Mouse (Mus musculus) bone marrow, adult 2 months (tissue): Measurements from ENCODE around the gene App. TPM values are rescaled to one million over a fixed set of nuclear protein-coding genes. Genes with fewer than 3 reads are reported as not detected.

ENCODE experiments used
- H3K27ac ChIP-seq: fragments of 200-500 bp; 2 replicates; pipeline ENCODE4 v1.5.1; 2012; ENCODE audit warnings: low read depth, mild to moderate bottlenecking, control low read depth, inconsistent platforms, low read length; ENCODE audit not compliant: control insufficient read depth, poor library complexity, insufficient read depth
- H3K4me1 ChIP-seq: fragments of 200-500 bp; 2 replicates; pipeline ENCODE4 v1.6.1; 2011; ENCODE audit warnings: low read length; ENCODE audit not compliant: control insufficient read depth, insufficient read depth
- H3K4me3 ChIP-seq: fragments of 200-500 bp; replicated peaks from 2 replicates; pipeline ENCODE3; 2011; ENCODE audit warnings: mild to moderate bottlenecking, low read depth, low read length, control low read depth; ENCODE audit not compliant: control insufficient read depth
- CTCF ChIP-seq: fragments of 200-500 bp; IDR thresholded peaks from 2 replicates; pipeline ENCODE4 v1.5.1; 2011; ENCODE audit warnings: low read length, control low read depth; ENCODE audit not compliant: control insufficient read depth, insufficient read depth
- POLR2A ChIP-seq: fragments of 200-500 bp; IDR thresholded peaks from 2 replicates; pipeline ENCODE4 v1.6.1; 2011; ENCODE audit warnings: low read depth, mild to moderate bottlenecking, control low read depth, low read length, borderline replicate concordance; ENCODE audit not compliant: control insufficient read depth
- WGBS: fragments of 180-500 bp; shearing (Covaris S2); methylation state at CpG from one replicate; pipeline ENCODE4 v1.1.7; 2018; 5-methylcytosine and 5-hydroxymethylcytosine counted together
- polyA plus RNA-seq: library from polyadenylated mRNA; stranded (reverse); fragments of >200 nt; gene quantifications from 2 replicates; pipeline ENCODE4 v1.2.4, GENCODE M21; 2011; ENCODE audit warnings: low replicate concordance; ENCODE audit not compliant: missing spikeins, insufficient read depth, insufficient read length

The App gene
- polyA plus RNA-seq, 1 experiment = 31.4 TPM

- Histone ChIP-seq H3K4me3 (no peak overlapping the region), H3K4me1 (peaks cover 2% of the 10 kb centered on the region), H3K27ac (no peak overlapping the region)
- WGBS = 84% methylated on average over 11 of the region's 11 CpGs
- TF ChIP-seq POLR2A (no peak), CTCF (no peak)
These were observed 45.8 kb downstream of the App start for GRCm38 (mm10) chr16:85127661-85128346.

GRCm38 (mm10) chr16:85124649-85125048 is 48.9 kb downstream of the App start:
- no peak for TF ChIP-seq CTCF
- no peak for TF ChIP-seq POLR2A
- no peak overlapping the region for H3K27ac ChIP-seq
- H3K4me1 ChIP-seq = peaks cover 2% of the 10 kb centered on the region
- 64% methylated on average over 4 of the region's 4 CpGs for WGBS
- H3K4me3 ChIP-seq = no peak overlapping the region

- Histone ChIP-seq H3K4me3 (no peak overlapping the region), H3K4me1 (peaks cover 2% of the 10 kb centered on the region), H3K27ac (no peak overlapping the region)
- 61% methylated on average over 5 of the region's 5 CpGs for WGBS
- TF ChIP-seq POLR2A (no peak), CTCF (no peak)
These were observed 51.6 kb downstream of the App start for GRCm38 (mm10) chr16:85121983-85122382.

GRCm38 (mm10) chr16:85118916-85119315 is 54.6 kb downstream of the App start:
- H3K27ac ChIP-seq = no peak overlapping the region

GRCm38 (mm10) chr16:85117541-85117940 is 56.0 kb downstream of the App start:
- TF ChIP-seq POLR2A = no peak
- TF ChIP-seq CTCF = no peak
- WGBS = 70% methylated on average over 1 of the region's 1 CpGs
- H3K4me1 ChIP-seq = no peaks in the 10 kb centered on the region
- H3K4me3 ChIP-seq = no peak overlapping the region
- H3K27ac ChIP-seq = no peak overlapping the region

More at GRCm38 (mm10) chr16:85118916-85119315, 54.6 kb downstream of the App start:
- Histone ChIP-seq H3K4me3 (no peak overlapping the region), H3K4me1 (no peaks in the 10 kb centered on the region)
- no peak for TF ChIP-seq CTCF
- TF ChIP-seq POLR2A = no peak
- 87% methylated on average over 6 of the region's 6 CpGs for WGBS

GRCm38 (mm10) chr16:85115837-85116236 is 57.7 kb downstream of the App start:
- no peaks in the 10 kb centered on the region for H3K4me1 ChIP-seq
- TF ChIP-seq CTCF = no peak
- no peak for TF ChIP-seq POLR2A
- no peak overlapping the region for H3K4me3 ChIP-seq
- WGBS = 87% methylated on average over 5 of the region's 5 CpGs
- no peak overlapping the region for H3K27ac ChIP-seq

- H3K27ac ChIP-seq = no peak overlapping the region
- H3K4me1 ChIP-seq = no peaks in the 10 kb centered on the region
- no peak for TF ChIP-seq POLR2A
- no peak for TF ChIP-seq CTCF
- WGBS = 79% methylated on average over 1 of the region's 1 CpGs
- no peak overlapping the region for H3K4me3 ChIP-seq
These were observed 58.8 kb downstream of the App start for GRCm38 (mm10) chr16:85114742-85115141.

- no peak for TF ChIP-seq CTCF
- no peak for TF ChIP-seq POLR2A
- Histone ChIP-seq H3K4me3 (no peak overlapping the region), H3K27ac (no peak overlapping the region), H3K4me1 (no peaks in the 10 kb centered on the region)
- 21% methylated on average over 2 of the region's 2 CpGs for WGBS
These were observed 59.6 kb downstream of the App start for GRCm38 (mm10) chr16:85113941-85114340.

GRCm38 (mm10) chr16:85112254-85112653 is 61.3 kb downstream of the App start:
- H3K4me3 ChIP-seq = no peak overlapping the region
- TF ChIP-seq CTCF = no peak
- no peak for TF ChIP-seq POLR2A
- WGBS = 63% methylated on average over 2 of the region's 2 CpGs
- no peak overlapping the region for H3K27ac ChIP-seq
- H3K4me1 ChIP-seq = no peaks in the 10 kb centered on the region
